Comparison of ENCODE assay signal across 7 mouse cellular contexts in genomic region chr8:46502333-46503071, GRCm38 (mm10). TPM values are rescaled to one million over a fixed set of nuclear protein-coding genes. Genes with fewer than 3 reads are reported as not detected.
A peak's percentile ranks its signal among the peaks of the same experiment; 100 is the strongest.
DNase-seq lines count a peak whose midpoint lies in the region; ATAC-seq and TF ChIP-seq lines count a peak whose summit lies in the region.

No protein-coding gene starts in this region.

- 30% methylated on average over 19 of the region's 19 CpGs for WGBS in liver, adult 2 months
- WGBS in forebrain, embryonic 14.5 days, result 21% methylated on average over 19 of the region's 19 CpGs
- 32% methylated on average over 19 of the region's 19 CpGs for WGBS in limb, embryonic 11.5 days
- WGBS in stomach, embryonic 14.5 days, result 23% methylated on average over 19 of the region's 19 CpGs

- peaks cover 3% of the 10 kb centered on the region; the same call in 1 of the 2 replicates for H3K79me2 ChIP-seq in liver, adult 2 months (ENCODE audit: control insufficient read depth, insufficient read depth, low read length)

- H3K4me2 ChIP-seq in forebrain, embryonic 14.5 days (ENCODE audit: low read length), result peak overlapping the region; percentile 37
- peak overlapping the region; percentile 22; the same call in 1 of the 2 replicates for H3K4me2 ChIP-seq in limb, embryonic 11.5 days (ENCODE audit: low read depth, severe bottlenecking)
- H3K4me2 ChIP-seq in stomach, embryonic 14.5 days (replicated peaks; ENCODE audit: low read depth, low read length), result peak overlapping the region; percentile 44

- peaks cover 72% of the 10 kb centered on the region for H3K36me3 ChIP-seq in liver, adult 2 months (ENCODE audit: control insufficient read depth, insufficient read depth, low read length)
- no peaks in the 10 kb centered on the region for H3K36me3 ChIP-seq in forebrain, embryonic 14.5 days (ENCODE audit: control insufficient read depth, insufficient read depth, low read length)
- no peaks in the 10 kb centered on the region for H3K36me3 ChIP-seq in limb, embryonic 11.5 days (ENCODE audit: control insufficient read depth, insufficient read depth, low read length)
- no peaks in the 10 kb centered on the region for H3K36me3 ChIP-seq in stomach, embryonic 14.5 days (ENCODE audit: control insufficient read depth, insufficient read depth, low read length)

- TF ChIP-seq POLR2A in liver, adult 2 months (IDR thresholded peaks at IDR 0.05; ENCODE audit: extremely low read depth, insufficient read depth, low read length), result no peak

- H3K9ac ChIP-seq in liver, adult 2 months (ENCODE audit: low read depth, low read length), result peak overlapping the region; percentile 10; the same call in 1 of the 2 replicates
- H3K9ac ChIP-seq in forebrain, embryonic 14.5 days (ENCODE audit: low read length), result no peak overlapping the region
- peak overlapping the region; percentile 17; the same call in 1 of the 2 replicates for H3K9ac ChIP-seq in limb, embryonic 11.5 days (ENCODE audit: low read length)
- no peak overlapping the region for H3K9ac ChIP-seq in stomach, embryonic 14.5 days (replicated peaks; ENCODE audit: low read depth, low read length)

- H3K4me3 ChIP-seq in liver, adult 2 months (ENCODE audit: insufficient read depth, low read depth, low read length), result no peak overlapping the region
- H3K4me3 ChIP-seq in forebrain, embryonic 14.5 days (ENCODE audit: low read depth, low read length), result peak overlapping the region; percentile 15
- peak overlapping the region; percentile 16; the same call in 1 of the 2 replicates for H3K4me3 ChIP-seq in limb, embryonic 11.5 days (ENCODE audit: low read depth, low read length)
- H3K4me3 ChIP-seq in stomach, embryonic 14.5 days (ENCODE audit: low read depth, low read length), result peak overlapping the region; percentile 21; the same call in 1 of the 2 replicates

- peaks cover 33% of the 10 kb centered on the region for H3K4me1 ChIP-seq in liver, adult 2 months (ENCODE audit: control insufficient read depth, insufficient read depth, low read length)
- H3K4me1 ChIP-seq in forebrain, embryonic 14.5 days (ENCODE audit: control insufficient read depth, insufficient read depth, low read length), result no peaks in the 10 kb centered on the region
- peaks cover 3% of the 10 kb centered on the region; the same call in 1 of the 2 replicates for H3K4me1 ChIP-seq in limb, embryonic 11.5 days (ENCODE audit: control insufficient read depth, insufficient read depth, low read length)
- peaks cover 30% of the 10 kb centered on the region; the same call in 1 of the 2 replicates for H3K4me1 ChIP-seq in stomach, embryonic 14.5 days (ENCODE audit: control insufficient read depth, insufficient read depth, low read length)

- TF ChIP-seq CTCF in liver, adult 2 months (IDR thresholded peaks at IDR 0.05; ENCODE audit: low read depth, low read length), result no peak

- no peak for DNase-seq in liver, adult 2 months (ENCODE audit: extremely low read depth, low read depth, low spot score)
- no peak for DNase-seq in liver
- no peak for DNase-seq in forebrain, embryonic 14.5 days (ENCODE audit: low spot score)
- no peak for DNase-seq in limb, embryonic 11.5 days (ENCODE audit: low spot score)
- DNase-seq in urinary bladder, adult 2 months (ENCODE audit: low spot score), result no peak
- no peak for DNase-seq in ovary, postnatal 10 days (ENCODE audit: low spot score)

- H3K27ac ChIP-seq in liver, adult 2 months (replicated peaks; ENCODE audit: insufficient read depth, low read depth, low read length), result peak overlapping the region; percentile 13
- H3K27ac ChIP-seq in forebrain, embryonic 14.5 days (ENCODE audit: low read depth, low read length), result no peak overlapping the region
- no peak overlapping the region for H3K27ac ChIP-seq in limb, embryonic 11.5 days (replicated peaks; ENCODE audit: low read depth, low read length)
- no peak overlapping the region for H3K27ac ChIP-seq in stomach, embryonic 14.5 days (ENCODE audit: low read length)

- no peaks in the 10 kb centered on the region for H3K9me3 ChIP-seq in forebrain, embryonic 14.5 days (replicated peaks; ENCODE audit: control insufficient read depth, low read length)
- no peaks in the 10 kb centered on the region for H3K9me3 ChIP-seq in limb, embryonic 11.5 days (ENCODE audit: control insufficient read depth, low read length)
- no peaks in the 10 kb centered on the region for H3K9me3 ChIP-seq in stomach, embryonic 14.5 days (ENCODE audit: control insufficient read depth, low read depth, low read length)

- no peak for ATAC-seq in forebrain, embryonic 14.5 days
- no peak for ATAC-seq in limb, embryonic 11.5 days (ENCODE audit: insufficient number of reproducible peaks, low FRiP score, low TSS enrichment, low read depth)
- ATAC-seq in stomach, embryonic 14.5 days (ENCODE audit: insufficient number of reproducible peaks, insufficient read depth, low FRiP score, low read depth), result no peak

- H3K27me3 ChIP-seq in liver, adult 2 months (ENCODE audit: control insufficient read depth, insufficient read depth, low read length), result no peaks in the 10 kb centered on the region
- H3K27me3 ChIP-seq in forebrain, embryonic 14.5 days (replicated peaks; ENCODE audit: control insufficient read depth, insufficient read depth, low read length), result no peaks in the 10 kb centered on the region
- H3K27me3 ChIP-seq in limb, embryonic 11.5 days (ENCODE audit: control insufficient read depth, insufficient read depth, low read length), result no peaks in the 10 kb centered on the region
- H3K27me3 ChIP-seq in stomach, embryonic 14.5 days (ENCODE audit: control insufficient read depth, insufficient read depth, low read length), result no peaks in the 10 kb centered on the region

RNA-seq across cellular contexts. Expression of gene Acsl1, which starts 31.7 kb away (rescaled TPM):
- total RNA-seq in liver, adult 2 months (2014; rRNA removed), result 447 and 506 TPM in 2 replicates
- polyA plus RNA-seq in liver, adult 2 months (2012; rRNA removed), result 322 and 338 TPM in 2 replicates
- 8.8 and 10.0 TPM in 2 replicates for polyA plus RNA-seq in forebrain, embryonic 14.5 days (2014; fragmentation: Nextera tagmentation; extraction: Ambion mirVana)
- 6.9 and 7.0 TPM in 2 replicates for polyA plus RNA-seq in limb, embryonic 11.5 days (2014; fragmentation: Nextera tagmentation; extraction: Ambion mirVana)
- 17.8 and 18.8 TPM in 2 replicates for polyA plus RNA-seq in stomach, embryonic 14.5 days (2014; fragmentation: Nextera tagmentation; extraction: Ambion mirVana)
- 44.2 and 46.6 TPM in 2 replicates for polyA plus RNA-seq in urinary bladder, adult 2 months (2012; rRNA removed)

RNA-seq across cellular contexts. Expression of gene Cenpu, which starts 49.3 kb away (rescaled TPM):
- total RNA-seq in liver, adult 2 months (2014; rRNA removed), result 0.47 and 0.65 TPM in 2 replicates
- 0.15 and 0.44 TPM in 2 replicates for polyA plus RNA-seq in liver, adult 2 months (2012; rRNA removed)
- 16.3 and 19.6 TPM in 2 replicates for polyA plus RNA-seq in forebrain, embryonic 14.5 days (2014; fragmentation: Nextera tagmentation; extraction: Ambion mirVana)
- 27.9 and 28.5 TPM in 2 replicates for polyA plus RNA-seq in limb, embryonic 11.5 days (2014; fragmentation: Nextera tagmentation; extraction: Ambion mirVana)
- polyA plus RNA-seq in stomach, embryonic 14.5 days (2014; fragmentation: Nextera tagmentation; extraction: Ambion mirVana), result 14.4 and 15.3 TPM in 2 replicates
- polyA plus RNA-seq in urinary bladder, adult 2 months (2012; rRNA removed), result 0.86 and 1.4 TPM in 2 replicates

Comparison
In these comparisons a context has a peak if more than half of its experiments do, and no peak if none do; other contexts are left out.
1. H3K9ac ChIP-seq: peak in liver, adult 2 months (single experiment) and limb, embryonic 11.5 days (single experiment); none in forebrain, embryonic 14.5 days (single experiment) and stomach, embryonic 14.5 days (single experiment).
2. Peak in every context shown above with its lines, with median percentiles within 50 percentile points of each other: H3K4me2 ChIP-seq.